Mouse (Mus musculus) lung, postnatal 14 days (tissue): ENCODE measurements at regions not wholly inside any gene's neighbourhood (a gene's known extent, or its start where the extent isn't known, plus 50 kb on each side); places are given as distances from the start of the nearest gene placed in this dataset.

Source experiments
- DNase-seq: peaks from one replicate; pipeline ENCODE4 v3.0.0; 2021

- no peak for DNase-seq
Observed at GRCm38 (mm10) chr7:75400471-75400870, 54.9 kb upstream of the Akap13 start.

GRCm38 (mm10) chr7:75404955-75405354 is 50.4 kb upstream of the Akap13 start:
- no peak for DNase-seq
